15 mouse cellular contexts compared by ENCODE assay signal in genomic region chr5:115525416-115525815, GRCm38 (mm10). TPM values are rescaled to one million over a fixed set of nuclear protein-coding genes. Genes with fewer than 3 reads are reported as not detected.
DNase-seq lines count a peak whose midpoint lies in the region; ATAC-seq lines count a peak whose summit lies in the region.
"Had no signal": no experiment of that assay in that cellular context is flagged by ENCODE, and none has a peak within 500 bp of the region (broad histone marks: within the 10 kb centered on the region; RNA-seq: fewer than 3 reads in every experiment).

No protein-coding gene starts in this region.

- no peak overlapping the region for H3K9ac ChIP-seq in forebrain, embryonic 16.5 days (replicated peaks; ENCODE audit: low read depth, low read length)
- peak overlapping the region; percentile 43; the same call in 1 of the 2 replicates for H3K9ac ChIP-seq in hindbrain, embryonic 13.5 days
- H3K9ac ChIP-seq in hindbrain, embryonic 14.5 days, result no peak overlapping the region
- 0 out of 2 replicates have a peak overlapping the region, but pooled peaks have one; percentile 3 for H3K9ac ChIP-seq in lung, embryonic 15.5 days
- H3K9ac ChIP-seq in stomach, embryonic 15.5 days, result no peak overlapping the region
- H3K9ac ChIP-seq: forebrain, postnatal 0 days had no signal

- no peaks in the 10 kb centered on the region for H3K27me3 ChIP-seq in forebrain, embryonic 10.5 days (ENCODE audit: poor library complexity, severe bottlenecking)
- H3K27me3 ChIP-seq in forebrain, embryonic 16.5 days (replicated peaks; ENCODE audit: control insufficient read depth, insufficient read depth, low read length), result no peaks in the 10 kb centered on the region
- H3K27me3 ChIP-seq in hindbrain, embryonic 13.5 days, result no peaks in the 10 kb centered on the region
- H3K27me3 ChIP-seq in hindbrain, embryonic 14.5 days (ENCODE audit: control insufficient read depth, insufficient read depth, low read length), result no peaks in the 10 kb centered on the region
- H3K27me3 ChIP-seq in lung, embryonic 15.5 days, result no peaks in the 10 kb centered on the region
- H3K27me3 ChIP-seq in stomach, embryonic 15.5 days (replicated peaks), result no peaks in the 10 kb centered on the region

- no peak for ATAC-seq in forebrain, embryonic 16.5 days
- ATAC-seq in hindbrain, embryonic 13.5 days (ENCODE audit: low FRiP score), result no peak
- no peak for ATAC-seq in hindbrain, embryonic 14.5 days (ENCODE audit: low FRiP score)
- ATAC-seq in lung, embryonic 15.5 days (ENCODE audit: borderline replicate concordance, extremely low read depth, low FRiP score, low TSS enrichment), result no peak
- no peak for ATAC-seq in stomach, embryonic 15.5 days (ENCODE audit: insufficient read depth, low FRiP score, low read depth)
- ATAC-seq: forebrain, postnatal 0 days had no signal

- 0 out of 2 replicates have a peak, but pooled peaks cover 3% of the 10 kb centered on the region for H3K36me3 ChIP-seq in forebrain, embryonic 10.5 days (replicated peaks)
- no peaks in the 10 kb centered on the region for H3K36me3 ChIP-seq in forebrain, embryonic 16.5 days (ENCODE audit: control insufficient read depth, insufficient read depth)
- peaks cover 3% of the 10 kb centered on the region; the same call in 1 of the 2 replicates for H3K36me3 ChIP-seq in hindbrain, embryonic 13.5 days
- H3K36me3 ChIP-seq in hindbrain, embryonic 14.5 days (replicated peaks; ENCODE audit: control insufficient read depth, insufficient read depth), result no peaks in the 10 kb centered on the region
- no peaks in the 10 kb centered on the region for H3K36me3 ChIP-seq in lung, embryonic 15.5 days
- no peaks in the 10 kb centered on the region for H3K36me3 ChIP-seq in stomach, embryonic 15.5 days

- no peak for DNase-seq in forebrain, embryonic 10.5 days (ENCODE audit: extremely low spot score, low spot score)
- no peak for DNase-seq in hindbrain, embryonic 14.5 days (ENCODE audit: low spot score)
- no peak for DNase-seq in lung, postnatal 14 days
- no peak for DNase-seq in left cerebral cortex, postnatal 14 days (ENCODE audit: low spot score in 2 of 2)
- DNase-seq: adrenal gland, postnatal 10 days; forebrain, postnatal 0 days; left cerebral cortex, postnatal 4 days; lung, postnatal 36 days; midbrain, embryonic 14.5 days had no signal

- H3K4me2 ChIP-seq in forebrain, embryonic 16.5 days (ENCODE audit: low read length), result no peak overlapping the region
- H3K4me2 ChIP-seq in hindbrain, embryonic 13.5 days, result no peak overlapping the region
- no peak overlapping the region for H3K4me2 ChIP-seq in hindbrain, embryonic 14.5 days (replicated peaks)
- no peak overlapping the region for H3K4me2 ChIP-seq in lung, embryonic 15.5 days
- H3K4me2 ChIP-seq in stomach, embryonic 15.5 days, result no peak overlapping the region

- WGBS in forebrain, embryonic 10.5 days, result 97% methylated on average over 4 of the region's 4 CpGs
- WGBS in forebrain, embryonic 16.5 days, result 93% methylated on average over 4 of the region's 4 CpGs
- WGBS in hindbrain, embryonic 13.5 days, result 86% methylated on average over 4 of the region's 4 CpGs
- WGBS in hindbrain, embryonic 14.5 days, result 94% methylated on average over 4 of the region's 4 CpGs
- 88% methylated on average over 4 of the region's 4 CpGs for WGBS in lung, embryonic 15.5 days
- 91% methylated on average over 4 of the region's 4 CpGs for WGBS in stomach, embryonic 15.5 days

- H3K9me3 ChIP-seq in forebrain, embryonic 10.5 days, result no peaks in the 10 kb centered on the region
- H3K9me3 ChIP-seq in forebrain, embryonic 16.5 days (ENCODE audit: control insufficient read depth, low read length), result no peaks in the 10 kb centered on the region
- no peaks in the 10 kb centered on the region for H3K9me3 ChIP-seq in hindbrain, embryonic 13.5 days
- H3K9me3 ChIP-seq in hindbrain, embryonic 14.5 days (ENCODE audit: control insufficient read depth, low read length), result no peaks in the 10 kb centered on the region
- H3K9me3 ChIP-seq in lung, embryonic 15.5 days, result no peaks in the 10 kb centered on the region
- H3K9me3 ChIP-seq in stomach, embryonic 15.5 days, result no peaks in the 10 kb centered on the region

- no peak overlapping the region for H3K4me3 ChIP-seq in forebrain, embryonic 10.5 days
- H3K4me3 ChIP-seq in forebrain, embryonic 16.5 days (replicated peaks; ENCODE audit: low read length), result no peak overlapping the region
- no peak overlapping the region for H3K4me3 ChIP-seq in hindbrain, embryonic 13.5 days
- no peak overlapping the region for H3K4me3 ChIP-seq in hindbrain, embryonic 14.5 days (replicated peaks; ENCODE audit: low read length)
- H3K4me3 ChIP-seq in lung, embryonic 15.5 days, result no peak overlapping the region
- H3K4me3 ChIP-seq in stomach, embryonic 15.5 days (replicated peaks), result no peak overlapping the region

- peaks cover 91% of the 10 kb centered on the region for H3K4me1 ChIP-seq in forebrain, embryonic 10.5 days
- H3K4me1 ChIP-seq in forebrain, embryonic 16.5 days (replicated peaks; ENCODE audit: control insufficient read depth, insufficient read depth, low read length), result peaks cover 9% of the 10 kb centered on the region
- H3K4me1 ChIP-seq in hindbrain, embryonic 13.5 days (replicated peaks), result peaks cover 35% of the 10 kb centered on the region
- 0 out of 2 replicates have a peak, but pooled peaks cover 9% of the 10 kb centered on the region for H3K4me1 ChIP-seq in hindbrain, embryonic 14.5 days (replicated peaks; ENCODE audit: control insufficient read depth, insufficient read depth, low read length)
- H3K4me1 ChIP-seq in lung, embryonic 15.5 days, result peaks cover 89% of the 10 kb centered on the region
- H3K4me1 ChIP-seq in stomach, embryonic 15.5 days, result peaks cover 71% of the 10 kb centered on the region

- intact Hi-C loops in left cerebral cortex, postnatal 14 days (cut with DNase I), result no loop called here

- peak overlapping the region; percentile 56 for H3K27ac ChIP-seq in forebrain, embryonic 10.5 days
- H3K27ac ChIP-seq in forebrain, embryonic 16.5 days (ENCODE audit: low read length), result no peak overlapping the region
- H3K27ac ChIP-seq in hindbrain, embryonic 13.5 days, result no peak overlapping the region; the same call in 1 of the 2 replicates
- no peak overlapping the region for H3K27ac ChIP-seq in hindbrain, embryonic 14.5 days
- no peak overlapping the region for H3K27ac ChIP-seq in lung, embryonic 15.5 days
- peak overlapping the region; percentile 49 for H3K27ac ChIP-seq in stomach, embryonic 15.5 days

RNA-seq across cellular contexts. Expression of gene Pxn, which starts 18.9 kb away (rescaled TPM):
- polyA plus RNA-seq in forebrain, embryonic 10.5 days (2016; fragmentation: Nextera tagmentation; extraction: Ambion mirVana), result 34.3 and 35.8 TPM in 2 replicates
- polyA plus RNA-seq in forebrain, embryonic 16.5 days (2015; fragmentation: Nextera tagmentation; extraction: Ambion mirVana), result 20.6 and 22.5 TPM in 2 replicates
- polyA plus RNA-seq in hindbrain, embryonic 13.5 days (2015; fragmentation: Nextera tagmentation; extraction: Ambion mirVana), result 19.9 and 23.4 TPM in 2 replicates
- 11.3 and 12.2 TPM in 2 replicates for polyA plus RNA-seq in hindbrain, embryonic 14.5 days (2014; fragmentation: Nextera tagmentation; extraction: Ambion mirVana)
- 57.1 and 58.6 TPM in 2 replicates for polyA plus RNA-seq in lung, embryonic 15.5 days (2015; fragmentation: Nextera tagmentation; extraction: Ambion mirVana)
- polyA plus RNA-seq in stomach, embryonic 15.5 days (2015; fragmentation: Nextera tagmentation; extraction: Ambion mirVana), result 37.0 and 43.0 TPM in 2 replicates
- total RNA-seq in left cerebral cortex, postnatal 14 days (2021), result 10 to 100 TPM; 20.8 to 22.1 TPM

RNA-seq across cellular contexts. Expression of gene Rplp0, which starts 33.9 kb away (rescaled TPM):
- polyA plus RNA-seq in forebrain, embryonic 10.5 days (2016; fragmentation: Nextera tagmentation; extraction: Ambion mirVana), result 1,454 and 1,463 TPM in 2 replicates
- polyA plus RNA-seq in forebrain, embryonic 16.5 days (2015; fragmentation: Nextera tagmentation; extraction: Ambion mirVana), result 944 and 986 TPM in 2 replicates
- 895 and 907 TPM in 2 replicates for polyA plus RNA-seq in hindbrain, embryonic 13.5 days (2015; fragmentation: Nextera tagmentation; extraction: Ambion mirVana)
- polyA plus RNA-seq in hindbrain, embryonic 14.5 days (2014; fragmentation: Nextera tagmentation; extraction: Ambion mirVana), result 952 and 1,000 TPM in 2 replicates
- polyA plus RNA-seq in lung, embryonic 15.5 days (2015; fragmentation: Nextera tagmentation; extraction: Ambion mirVana), result 1,589 and 1,600 TPM in 2 replicates
- polyA plus RNA-seq in stomach, embryonic 15.5 days (2015; fragmentation: Nextera tagmentation; extraction: Ambion mirVana), result 1,425 and 1,562 TPM in 2 replicates
- total RNA-seq in left cerebral cortex, postnatal 14 days (2021), result 100 to 1,000 TPM; 286 to 303 TPM

RNA-seq across cellular contexts. Expression of gene Gcn1l1, which starts 39.6 kb away (rescaled TPM):
- polyA plus RNA-seq in forebrain, embryonic 10.5 days (2016; fragmentation: Nextera tagmentation; extraction: Ambion mirVana), result 64.9 and 66.1 TPM in 2 replicates
- polyA plus RNA-seq in forebrain, embryonic 16.5 days (2015; fragmentation: Nextera tagmentation; extraction: Ambion mirVana), result 44.7 and 53.6 TPM in 2 replicates
- polyA plus RNA-seq in hindbrain, embryonic 13.5 days (2015; fragmentation: Nextera tagmentation; extraction: Ambion mirVana), result 42.2 and 42.4 TPM in 2 replicates
- polyA plus RNA-seq in hindbrain, embryonic 14.5 days (2014; fragmentation: Nextera tagmentation; extraction: Ambion mirVana), result 40.5 and 45.2 TPM in 2 replicates
- polyA plus RNA-seq in lung, embryonic 15.5 days (2015; fragmentation: Nextera tagmentation; extraction: Ambion mirVana), result 35.6 and 40.0 TPM in 2 replicates
- 34.9 and 36.4 TPM in 2 replicates for polyA plus RNA-seq in stomach, embryonic 15.5 days (2015; fragmentation: Nextera tagmentation; extraction: Ambion mirVana)
- 10 to 100 TPM; 64.0 to 69.7 TPM for total RNA-seq in left cerebral cortex, postnatal 14 days (2021)

RNA-seq across cellular contexts. Expression of gene Sirt4, which starts 40.9 kb away (rescaled TPM):
- polyA plus RNA-seq in forebrain, embryonic 10.5 days (2016; fragmentation: Nextera tagmentation; extraction: Ambion mirVana), result 13.1 and 13.9 TPM in 2 replicates
- 32.7 and 37.6 TPM in 2 replicates for polyA plus RNA-seq in forebrain, embryonic 16.5 days (2015; fragmentation: Nextera tagmentation; extraction: Ambion mirVana)
- 30.0 TPM in 2 replicates for polyA plus RNA-seq in hindbrain, embryonic 13.5 days (2015; fragmentation: Nextera tagmentation; extraction: Ambion mirVana)
- 19.1 and 20.3 TPM in 2 replicates for polyA plus RNA-seq in hindbrain, embryonic 14.5 days (2014; fragmentation: Nextera tagmentation; extraction: Ambion mirVana)
- polyA plus RNA-seq in lung, embryonic 15.5 days (2015; fragmentation: Nextera tagmentation; extraction: Ambion mirVana), result 27.2 and 30.4 TPM in 2 replicates
- 21.7 and 26.6 TPM in 2 replicates for polyA plus RNA-seq in stomach, embryonic 15.5 days (2015; fragmentation: Nextera tagmentation; extraction: Ambion mirVana)
- total RNA-seq in left cerebral cortex, postnatal 14 days (2021), result 10 to 100 TPM; 27.4 to 27.7 TPM

RNA-seq across cellular contexts. Expression of gene Pla2g1b, which starts 59.4 kb away (rescaled TPM):
- not detected in 2 replicates for polyA plus RNA-seq in forebrain, embryonic 10.5 days (2016; fragmentation: Nextera tagmentation; extraction: Ambion mirVana)
- polyA plus RNA-seq in forebrain, embryonic 16.5 days (2015; fragmentation: Nextera tagmentation; extraction: Ambion mirVana), result not detected in 2 replicates
- not detected in 2 replicates for polyA plus RNA-seq in hindbrain, embryonic 13.5 days (2015; fragmentation: Nextera tagmentation; extraction: Ambion mirVana)
- 0.67 TPM in 1 of 2 replicates, not detected in the other for polyA plus RNA-seq in hindbrain, embryonic 14.5 days (2014; fragmentation: Nextera tagmentation; extraction: Ambion mirVana)
- polyA plus RNA-seq in lung, embryonic 15.5 days (2015; fragmentation: Nextera tagmentation; extraction: Ambion mirVana), result 4.7 and 7.0 TPM in 2 replicates
- polyA plus RNA-seq in stomach, embryonic 15.5 days (2015; fragmentation: Nextera tagmentation; extraction: Ambion mirVana), result 12.0 and 15.4 TPM in 2 replicates
- total RNA-seq in left cerebral cortex, postnatal 14 days (2021), result not detected
- total RNA-seq: adrenal gland, postnatal 10 days; forebrain, postnatal 0 days; gastrocnemius, postnatal 14 days; layer of hippocampus, postnatal 10 days; left cerebral cortex, postnatal 4 days had no signal
- polyA plus RNA-seq: forebrain, postnatal 0 days; midbrain, embryonic 14.5 days had no signal

Comparison
In these comparisons a context has a peak if more than half of its experiments do, and no peak if none do; other contexts are left out.
1. H3K27ac ChIP-seq: peak in forebrain, embryonic 10.5 days (single experiment) and stomach, embryonic 15.5 days (single experiment); none in forebrain, embryonic 16.5 days (single experiment), hindbrain, embryonic 13.5 days (single experiment), hindbrain, embryonic 14.5 days (single experiment) and lung, embryonic 15.5 days (single experiment).
2. H3K9ac ChIP-seq: peak in hindbrain, embryonic 13.5 days (single experiment) and lung, embryonic 15.5 days (single experiment); none in forebrain, embryonic 16.5 days (single experiment), hindbrain, embryonic 14.5 days (single experiment) and stomach, embryonic 15.5 days (single experiment).